Mouse (Mus musculus): ENCODE measurements around the gene Irak3. TPM values are rescaled to one million over a fixed set of nuclear protein-coding genes. Genes with fewer than 3 reads are reported as not detected.

Gene Irak3
- polyA plus RNA-seq, 1 experiment from 2014 or later, result 0.96 TPM

GRCm38 (mm10) chr10:120169064-120169463, 32.9 kb downstream of the Irak3 start:
- no peak overlapping the region for H3K4me3 ChIP-seq
- H3K4me1 ChIP-seq, result 0 out of 2 replicates have a peak, but pooled peaks cover 3% of the 10 kb centered on the region
- H3K27me3 ChIP-seq (replicated peaks; ENCODE audit: low read depth, poor library complexity, severe bottlenecking), result no peaks in the 10 kb centered on the region
- no peak overlapping the region for H3K27ac ChIP-seq (replicated peaks)
- 0 out of 2 replicates have a peak, but pooled peaks cover 3% of the 10 kb centered on the region for H3K9me3 ChIP-seq
- no peak for DNase-seq (ENCODE audit: low spot score)
- 66% methylated on average over 10 of the region's 10 CpGs for WGBS
- no peaks in the 10 kb centered on the region for H3K36me3 ChIP-seq (replicated peaks)

GRCm38 (mm10) chr10:120168070-120168469, 33.9 kb downstream of the Irak3 start:
- no peak overlapping the region for H3K27ac ChIP-seq (replicated peaks)
- H3K4me3 ChIP-seq, result no peak overlapping the region
- 0 out of 2 replicates have a peak, but pooled peaks cover 3% of the 10 kb centered on the region for H3K9me3 ChIP-seq
- DNase-seq (ENCODE audit: low spot score), result no peak
- no peaks in the 10 kb centered on the region for H3K27me3 ChIP-seq (replicated peaks; ENCODE audit: low read depth, poor library complexity, severe bottlenecking)
- 76% methylated on average over 1 of the region's 1 CpGs for WGBS
- no peaks in the 10 kb centered on the region for H3K36me3 ChIP-seq (replicated peaks)
- H3K4me1 ChIP-seq, result 0 out of 2 replicates have a peak, but pooled peaks cover 3% of the 10 kb centered on the region

DNA sequence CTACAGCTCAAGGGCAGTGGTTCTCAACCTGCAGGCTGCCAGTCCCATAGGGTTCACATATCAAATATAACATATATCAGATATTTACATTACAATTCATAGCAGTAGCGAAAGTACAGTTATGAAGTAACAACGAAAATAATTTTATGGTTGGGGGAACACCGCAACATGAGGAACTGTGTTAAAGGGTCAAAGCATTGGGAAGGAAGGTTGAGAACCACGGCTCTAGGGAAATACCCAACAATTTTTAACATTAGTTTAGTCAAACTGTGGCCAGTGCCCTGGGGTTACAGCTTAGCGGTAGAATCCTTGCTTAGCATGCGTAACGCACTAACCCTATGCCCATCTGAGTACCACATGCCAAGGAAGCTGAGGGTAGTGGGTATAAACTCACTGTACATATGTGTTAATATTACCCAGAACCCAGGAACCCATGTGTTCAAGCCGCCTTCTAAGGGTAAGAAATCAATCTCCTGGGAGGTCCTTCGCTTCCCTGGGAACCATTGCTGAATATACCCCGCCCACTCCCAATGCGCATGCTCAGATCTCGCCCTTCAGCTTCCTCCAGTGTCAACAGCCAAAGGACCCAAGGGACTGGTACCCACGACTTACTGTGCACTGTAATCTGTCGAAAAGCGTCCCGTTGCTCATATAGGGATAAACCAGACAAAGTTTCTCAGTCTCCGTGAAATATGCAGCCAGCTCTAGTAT, 36.0 kb downstream of the Irak3 start:
- WGBS, result 86% methylated on average over 17 of the region's 17 CpGs
- Histone ChIP-seq H3K4me1 (0 out of 2 replicates have a peak, but pooled peaks cover 3% of the 10 kb centered on the region), H3K9me3 (no peaks in the 10 kb centered on the region), H3K27me3 (replicated peaks; ENCODE audit: low read depth, poor library complexity, severe bottlenecking) (no peaks in the 10 kb centered on the region), H3K4me3 (no peak overlapping the region), H3K27ac (replicated peaks) (no peak overlapping the region), H3K36me3 (replicated peaks) (no peaks in the 10 kb centered on the region)
- no peak for DNase-seq (ENCODE audit: low spot score)

- H3K9me3 ChIP-seq, result no peaks in the 10 kb centered on the region
- H3K27ac ChIP-seq (replicated peaks), result no peak overlapping the region
- 0 out of 2 replicates have a peak, but pooled peaks cover 3% of the 10 kb centered on the region for H3K4me1 ChIP-seq
- no peak for DNase-seq (ENCODE audit: low spot score)
- H3K4me3 ChIP-seq, result no peak overlapping the region
- no peaks in the 10 kb centered on the region for H3K27me3 ChIP-seq (replicated peaks; ENCODE audit: low read depth, poor library complexity, severe bottlenecking)
- WGBS, result 89% methylated on average over 19 of the region's 19 CpGs
- H3K36me3 ChIP-seq (replicated peaks), result no peaks in the 10 kb centered on the region
These were observed 36.8 kb downstream of the Irak3 start for GRCm38 (mm10) chr10:120164931-120165792.

DNA sequence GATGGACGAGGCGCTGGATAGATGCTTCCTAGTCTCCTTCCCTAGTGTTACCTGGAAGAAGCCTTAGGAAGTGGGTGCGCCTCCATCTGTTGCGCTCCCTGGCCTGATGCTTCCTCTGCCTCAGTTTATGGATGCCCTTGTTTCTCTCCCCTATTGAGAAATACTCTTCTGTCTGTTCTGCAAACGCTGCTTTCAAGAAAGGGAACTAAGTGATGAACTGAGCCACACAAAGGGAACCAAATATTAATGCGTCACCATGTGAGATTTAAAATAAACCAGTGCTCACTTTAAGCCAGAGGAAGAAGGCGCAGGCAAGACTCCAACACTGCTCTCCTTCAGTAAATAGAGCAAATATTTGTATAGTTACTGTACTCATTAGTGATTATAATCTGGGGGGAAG, 38.4 kb downstream of the Irak3 start:
- DNase-seq (ENCODE audit: low spot score), result no peak
- H3K27ac ChIP-seq (replicated peaks), result no peak overlapping the region
- no peaks in the 10 kb centered on the region for H3K36me3 ChIP-seq (replicated peaks)
- H3K27me3 ChIP-seq (replicated peaks; ENCODE audit: low read depth, poor library complexity, severe bottlenecking), result no peaks in the 10 kb centered on the region
- 95% methylated on average over 7 of the region's 7 CpGs for WGBS
- H3K4me1 ChIP-seq, result no peaks in the 10 kb centered on the region
- no peaks in the 10 kb centered on the region for H3K9me3 ChIP-seq
- no peak overlapping the region for H3K4me3 ChIP-seq

GRCm38 (mm10) chr10:120162840-120163239, 39.1 kb downstream of the Irak3 start:
- H3K27ac ChIP-seq (replicated peaks), result no peak overlapping the region
- no peak for DNase-seq (ENCODE audit: low spot score)
- no peaks in the 10 kb centered on the region for H3K36me3 ChIP-seq (replicated peaks)
- no peak overlapping the region for H3K4me3 ChIP-seq
- H3K27me3 ChIP-seq (replicated peaks; ENCODE audit: low read depth, poor library complexity, severe bottlenecking), result no peaks in the 10 kb centered on the region
- 87% methylated on average over 10 of the region's 10 CpGs for WGBS
- no peaks in the 10 kb centered on the region for H3K9me3 ChIP-seq
- no peaks in the 10 kb centered on the region for H3K4me1 ChIP-seq

DNA sequence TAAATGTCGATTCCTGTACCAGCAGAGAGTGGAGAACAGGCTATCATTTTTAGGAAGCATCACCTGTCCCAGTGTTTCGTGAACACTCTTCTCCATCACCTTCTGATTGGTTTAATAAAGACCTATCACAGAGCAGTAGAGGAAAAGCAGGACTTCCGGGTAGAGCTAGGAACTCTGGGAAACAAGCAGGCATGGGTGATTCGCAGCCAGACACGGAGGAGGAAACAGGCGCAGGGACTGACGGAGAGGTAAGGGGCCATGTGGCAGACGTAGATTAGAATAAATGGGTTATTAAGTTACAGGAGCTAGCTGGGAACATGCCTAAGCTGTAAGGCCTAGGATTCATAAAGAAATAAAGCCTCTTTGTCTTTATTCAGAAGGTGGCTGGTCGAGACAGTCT, 41.4 kb downstream of the Irak3 start:
- no peaks in the 10 kb centered on the region for H3K4me1 ChIP-seq
- no peak for DNase-seq (ENCODE audit: low spot score)

GRCm38 (mm10) chr10:120153911-120154310, 48.0 kb downstream of the Irak3 start:
- DNase-seq (ENCODE audit: low spot score), result no peak

More for the DNA sequence above, 41.4 kb downstream of the Irak3 start:
- Histone ChIP-seq H3K36me3 (replicated peaks) (no peaks in the 10 kb centered on the region), H3K9me3 (no peaks in the 10 kb centered on the region), H3K4me3 (no peak overlapping the region), H3K27me3 (replicated peaks; ENCODE audit: low read depth, poor library complexity, severe bottlenecking) (no peaks in the 10 kb centered on the region), H3K27ac (replicated peaks) (no peak overlapping the region)
- 87% methylated on average over 9 of the region's 9 CpGs for WGBS

DNA sequence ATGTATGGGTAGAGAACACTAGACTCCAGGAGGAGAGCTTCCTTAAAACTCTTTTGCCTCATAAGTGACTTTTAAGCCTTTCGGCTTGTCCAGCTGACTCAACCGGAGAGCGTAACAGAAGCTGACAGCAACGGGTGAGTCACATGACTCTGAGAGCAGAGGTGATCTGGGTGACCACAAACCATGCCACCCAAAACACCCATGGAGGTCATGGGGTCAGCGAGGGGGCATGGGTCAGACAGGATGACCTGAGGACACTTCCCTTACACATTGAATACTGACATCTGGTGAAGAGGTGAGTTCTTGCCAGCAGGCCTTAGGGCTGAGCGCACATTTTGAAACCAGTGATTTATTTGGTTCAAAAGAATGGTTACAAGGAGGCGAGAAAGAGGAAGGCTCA, 50.3 kb downstream of the Irak3 start:
- no peaks in the 10 kb centered on the region for H3K36me3 ChIP-seq (replicated peaks)
- no peak overlapping the region for H3K27ac ChIP-seq (replicated peaks)
- 87% methylated on average over 7 of the region's 7 CpGs for WGBS
- no peaks in the 10 kb centered on the region for H3K4me1 ChIP-seq
- H3K27me3 ChIP-seq (replicated peaks; ENCODE audit: low read depth, poor library complexity, severe bottlenecking), result no peaks in the 10 kb centered on the region
- no peak for DNase-seq (ENCODE audit: low spot score)
- H3K9me3 ChIP-seq, result peaks cover 12% of the 10 kb centered on the region
- no peak overlapping the region for H3K4me3 ChIP-seq

More at GRCm38 (mm10) chr10:120153911-120154310, 48.0 kb downstream of the Irak3 start:
- Histone ChIP-seq H3K27ac (replicated peaks) (no peak overlapping the region), H3K27me3 (replicated peaks; ENCODE audit: low read depth, poor library complexity, severe bottlenecking) (no peaks in the 10 kb centered on the region), H3K36me3 (replicated peaks) (no peaks in the 10 kb centered on the region), H3K9me3 (peaks cover 12% of the 10 kb centered on the region), H3K4me3 (no peak overlapping the region), H3K4me1 (no peaks in the 10 kb centered on the region)
- WGBS, result 89% methylated on average over 2 of the region's 2 CpGs

- Histone ChIP-seq H3K27ac (replicated peaks) (no peak overlapping the region), H3K27me3 (replicated peaks; ENCODE audit: low read depth, poor library complexity, severe bottlenecking) (no peaks in the 10 kb centered on the region), H3K9me3 (peaks cover 22% of the 10 kb centered on the region), H3K4me1 (no peaks in the 10 kb centered on the region), H3K36me3 (replicated peaks) (no peaks in the 10 kb centered on the region), H3K4me3 (no peak overlapping the region)
- WGBS, result 81% methylated on average over 10 of the region's 10 CpGs
- DNase-seq (ENCODE audit: low spot score), result no peak
These were observed 60.9 kb downstream of the Irak3 start for GRCm38 (mm10) chr10:120140916-120141516.

DNA sequence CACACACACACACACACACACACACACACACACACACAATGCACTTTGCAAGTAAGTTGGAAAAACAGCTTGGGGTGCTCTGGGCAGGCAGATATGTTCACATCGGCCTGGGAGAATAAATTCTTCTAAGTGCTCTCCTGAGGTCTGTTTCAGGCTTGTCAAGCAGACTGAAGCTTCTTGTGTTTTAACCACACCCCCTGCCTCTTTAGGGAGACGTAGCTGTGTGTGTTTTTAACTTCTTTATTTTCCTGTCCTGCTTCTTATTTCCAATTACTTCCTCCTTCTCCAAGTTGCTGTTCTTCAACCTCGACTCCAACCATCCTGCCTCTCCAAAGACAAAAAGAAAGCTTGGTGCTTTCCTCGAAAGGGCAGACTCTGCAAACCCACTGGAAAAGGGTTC, 61.7 kb downstream of the Irak3 start:
- Histone ChIP-seq H3K27ac (replicated peaks) (no peak overlapping the region), H3K36me3 (replicated peaks) (no peaks in the 10 kb centered on the region), H3K9me3 (peaks cover 17% of the 10 kb centered on the region), H3K4me3 (no peak overlapping the region), H3K27me3 (replicated peaks; ENCODE audit: low read depth, poor library complexity, severe bottlenecking) (no peaks in the 10 kb centered on the region), H3K4me1 (no peaks in the 10 kb centered on the region)
- no peak for DNase-seq (ENCODE audit: low spot score)
- WGBS, result 70% methylated on average over 4 of the region's 4 CpGs

DNA sequence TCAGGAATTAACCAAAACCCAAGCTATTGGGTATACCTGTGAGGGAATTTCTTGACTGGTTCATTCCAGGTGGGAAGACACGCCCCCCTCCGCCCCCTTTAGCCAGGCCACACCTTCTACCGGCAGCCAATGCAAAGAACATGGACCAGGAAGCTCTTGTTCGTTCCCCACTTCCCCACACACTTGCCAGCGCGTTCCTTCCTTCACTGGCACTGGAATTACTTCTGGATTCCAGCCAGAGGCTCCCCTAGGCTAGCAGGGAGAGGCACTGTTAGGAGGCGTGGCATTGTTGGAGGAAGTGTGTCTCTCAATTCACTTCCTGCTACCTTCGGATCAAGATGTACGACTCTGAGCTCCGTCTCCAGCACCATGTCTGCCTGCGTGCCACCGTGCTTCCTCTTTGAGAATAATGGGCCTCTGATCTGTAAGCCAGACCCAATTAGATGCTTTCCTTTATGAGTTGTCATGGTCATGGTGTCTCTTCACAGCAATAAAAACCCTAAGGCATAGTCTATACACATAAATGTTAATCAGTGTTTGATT, 65.8 kb downstream of the Irak3 start:
- WGBS, result 89% methylated on average over 12 of the region's 12 CpGs
- H3K27me3 ChIP-seq (replicated peaks; ENCODE audit: low read depth, poor library complexity, severe bottlenecking), result no peaks in the 10 kb centered on the region
- peaks cover 14% of the 10 kb centered on the region for H3K4me1 ChIP-seq
- no peak overlapping the region for H3K4me3 ChIP-seq
- no peaks in the 10 kb centered on the region for H3K36me3 ChIP-seq (replicated peaks)
- no peaks in the 10 kb centered on the region for H3K9me3 ChIP-seq
- no peak for DNase-seq (ENCODE audit: low spot score)
- no peak overlapping the region for H3K27ac ChIP-seq (replicated peaks)
